Mouse (Mus musculus): ENCODE measurements around the gene Setd3. TPM values are rescaled to one million over a fixed set of nuclear protein-coding genes. Genes with fewer than 3 reads are reported as not detected.

Gene Setd3
- polyA plus RNA-seq, 1 experiment from 2014 or later: 74.2 TPM

- H3K9ac ChIP-seq (replicated peaks; ENCODE audit: low read depth, low read length): no peak overlapping the region
- no peaks in the 10 kb centered on the region for H3K27me3 ChIP-seq (ENCODE audit: control insufficient read depth, insufficient read depth, low read length)
- no peak overlapping the region for H3K27ac ChIP-seq (ENCODE audit: low read length)
- H3K4me3 ChIP-seq (ENCODE audit: low read depth, low read length): no peak overlapping the region
- no peaks in the 10 kb centered on the region for H3K4me1 ChIP-seq (ENCODE audit: control insufficient read depth, insufficient read depth, low read length)
- ATAC-seq (ENCODE audit: insufficient number of reproducible peaks, insufficient read depth, low FRiP score, low read depth): no peak
- H3K4me2 ChIP-seq (replicated peaks; ENCODE audit: low read depth, low read length): no peak overlapping the region
- H3K9me3 ChIP-seq (ENCODE audit: control insufficient read depth, low read depth, low read length): no peaks in the 10 kb centered on the region
- no peaks in the 10 kb centered on the region for H3K36me3 ChIP-seq (ENCODE audit: control insufficient read depth, insufficient read depth, low read length)
- WGBS: 68% methylated on average over 13 of the region's 13 CpGs
Observed at GRCm38 (mm10) chr12:108067811-108068375, 111.2 kb downstream of the Setd3 start.

- no peak overlapping the region for H3K4me2 ChIP-seq (replicated peaks; ENCODE audit: low read depth, low read length)
- ATAC-seq (ENCODE audit: insufficient number of reproducible peaks, insufficient read depth, low FRiP score, low read depth): no peak
- no peaks in the 10 kb centered on the region for H3K36me3 ChIP-seq (ENCODE audit: control insufficient read depth, insufficient read depth, low read length)
- H3K9me3 ChIP-seq (ENCODE audit: control insufficient read depth, low read depth, low read length): no peaks in the 10 kb centered on the region
- H3K4me3 ChIP-seq (ENCODE audit: low read depth, low read length): no peak overlapping the region
- no peak overlapping the region for H3K27ac ChIP-seq (ENCODE audit: low read length)
- H3K27me3 ChIP-seq (ENCODE audit: control insufficient read depth, insufficient read depth, low read length): no peaks in the 10 kb centered on the region
- H3K4me1 ChIP-seq (ENCODE audit: control insufficient read depth, insufficient read depth, low read length): no peaks in the 10 kb centered on the region
- 81% methylated on average over 3 of the region's 3 CpGs for WGBS
- H3K9ac ChIP-seq (replicated peaks; ENCODE audit: low read depth, low read length): no peak overlapping the region
Observed at GRCm38 (mm10) chr12:108067231-108067630, 111.9 kb downstream of the Setd3 start.

GRCm38 (mm10) chr12:108064396-108064998 is 114.6 kb downstream of the Setd3 start:
- 0 out of 2 replicates have a peak overlapping the region, but pooled peaks have one; percentile 14 for H3K9ac ChIP-seq (replicated peaks; ENCODE audit: low read depth, low read length)
- no peak overlapping the region for H3K4me2 ChIP-seq (replicated peaks; ENCODE audit: low read depth, low read length)
- H3K4me3 ChIP-seq (ENCODE audit: low read depth, low read length): no peak overlapping the region
- H3K27ac ChIP-seq (ENCODE audit: low read length): no peak overlapping the region
- no peaks in the 10 kb centered on the region for H3K36me3 ChIP-seq (ENCODE audit: control insufficient read depth, insufficient read depth, low read length)
- WGBS: 33% methylated on average over 9 of the region's 9 CpGs
- no peaks in the 10 kb centered on the region for H3K27me3 ChIP-seq (ENCODE audit: control insufficient read depth, insufficient read depth, low read length)
- H3K4me1 ChIP-seq (ENCODE audit: control insufficient read depth, insufficient read depth, low read length): no peaks in the 10 kb centered on the region
- ATAC-seq (ENCODE audit: insufficient number of reproducible peaks, insufficient read depth, low FRiP score, low read depth): no peak
- no peaks in the 10 kb centered on the region for H3K9me3 ChIP-seq (ENCODE audit: control insufficient read depth, low read depth, low read length)

- H3K4me1 ChIP-seq (ENCODE audit: control insufficient read depth, insufficient read depth, low read length): no peaks in the 10 kb centered on the region
- 36% methylated on average over 6 of the region's 6 CpGs for WGBS
- H3K36me3 ChIP-seq (ENCODE audit: control insufficient read depth, insufficient read depth, low read length): no peaks in the 10 kb centered on the region
- ATAC-seq (ENCODE audit: insufficient number of reproducible peaks, insufficient read depth, low FRiP score, low read depth): peak; percentile 40; the same call in 1 of the 2 replicates
- H3K4me2 ChIP-seq (replicated peaks; ENCODE audit: low read depth, low read length): no peak overlapping the region
- H3K4me3 ChIP-seq (ENCODE audit: low read depth, low read length): no peak overlapping the region
- H3K27me3 ChIP-seq (ENCODE audit: control insufficient read depth, insufficient read depth, low read length): no peaks in the 10 kb centered on the region
- no peaks in the 10 kb centered on the region for H3K9me3 ChIP-seq (ENCODE audit: control insufficient read depth, low read depth, low read length)
- H3K9ac ChIP-seq (replicated peaks; ENCODE audit: low read depth, low read length): no peak overlapping the region
- no peak overlapping the region for H3K27ac ChIP-seq (ENCODE audit: low read length)
Observed at GRCm38 (mm10) chr12:108063986-108064385, 115.1 kb downstream of the Setd3 start.

GRCm38 (mm10) chr12:108062137-108062536 is 117.0 kb downstream of the Setd3 start:
- Histone ChIP-seq H3K4me1 (ENCODE audit: control insufficient read depth, insufficient read depth, low read length) (no peaks in the 10 kb centered on the region), H3K9me3 (ENCODE audit: control insufficient read depth, low read depth, low read length) (no peaks in the 10 kb centered on the region), H3K9ac (replicated peaks; ENCODE audit: low read depth, low read length) (no peak overlapping the region), H3K4me3 (ENCODE audit: low read depth, low read length) (no peak overlapping the region), H3K4me2 (replicated peaks; ENCODE audit: low read depth, low read length) (no peak overlapping the region), H3K36me3 (ENCODE audit: control insufficient read depth, insufficient read depth, low read length) (no peaks in the 10 kb centered on the region), H3K27me3 (ENCODE audit: control insufficient read depth, insufficient read depth, low read length) (no peaks in the 10 kb centered on the region), H3K27ac (ENCODE audit: low read length) (no peak overlapping the region)
- 54% methylated on average over 5 of the region's 5 CpGs for WGBS
- no peak for ATAC-seq (ENCODE audit: insufficient number of reproducible peaks, insufficient read depth, low FRiP score, low read depth)

GRCm38 (mm10) chr12:108061661-108062060 is 117.5 kb downstream of the Setd3 start:
- Histone ChIP-seq H3K9ac (replicated peaks; ENCODE audit: low read depth, low read length) (no peak overlapping the region), H3K9me3 (ENCODE audit: control insufficient read depth, low read depth, low read length) (no peaks in the 10 kb centered on the region), H3K4me3 (ENCODE audit: low read depth, low read length) (no peak overlapping the region), H3K4me1 (ENCODE audit: control insufficient read depth, insufficient read depth, low read length) (no peaks in the 10 kb centered on the region), H3K4me2 (replicated peaks; ENCODE audit: low read depth, low read length) (no peak overlapping the region), H3K27me3 (ENCODE audit: control insufficient read depth, insufficient read depth, low read length) (no peaks in the 10 kb centered on the region), H3K36me3 (ENCODE audit: control insufficient read depth, insufficient read depth, low read length) (no peaks in the 10 kb centered on the region), H3K27ac (ENCODE audit: low read length) (no peak overlapping the region)
- WGBS: 71% methylated on average over 7 of the region's 7 CpGs
- no peak for ATAC-seq (ENCODE audit: insufficient number of reproducible peaks, insufficient read depth, low FRiP score, low read depth)

Other genes starting within 250 kb of the Setd3 start
- 6.0 and 6.8 TPM in 2 replicates for gene Bcl11b, start 175.7 kb downstream of the Setd3 start, polyA plus RNA-seq (2014; fragmentation: Nextera tagmentation; extraction: Ambion mirVana)
- gene Ccnk, start 265 bp upstream of the Setd3 start, polyA plus RNA-seq (2014; fragmentation: Nextera tagmentation; extraction: Ambion mirVana): 5.9 and 8.0 TPM in 2 replicates
- gene Ccdc85c, start 96.1 kb upstream of the Setd3 start, polyA plus RNA-seq (2014; fragmentation: Nextera tagmentation; extraction: Ambion mirVana): 8.9 and 10.2 TPM in 2 replicates
- 0.69 and 0.72 TPM in 2 replicates for gene Hhipl1, start 127.0 kb upstream of the Setd3 start, polyA plus RNA-seq (2014; fragmentation: Nextera tagmentation; extraction: Ambion mirVana)
- gene Cyp46a1, start 155.1 kb upstream of the Setd3 start, polyA plus RNA-seq (2014; fragmentation: Nextera tagmentation; extraction: Ambion mirVana): 6.5 and 8.7 TPM in 2 replicates
- 68.6 and 75.8 TPM in 2 replicates for gene Eml1, start 191.6 kb upstream of the Setd3 start, polyA plus RNA-seq (2014; fragmentation: Nextera tagmentation; extraction: Ambion mirVana)

Measured in stomach, embryonic 14.5 days (tissue).